Mouse (Mus musculus) heart, embryonic 14.5 days (tissue): ENCODE results near the gene Got2. TPM values are rescaled to one million over a fixed set of nuclear protein-coding genes. Genes with fewer than 3 reads are reported as not detected.

Source experiments
- ATAC-seq: fragments of 200-750 bp; cut with Nextera tagmentation; 2 replicates; pipeline ENCODE4 v1.8.0; 2017; ENCODE audit warnings: low read depth, moderate TSS enrichment; ENCODE audit not compliant: insufficient number of reproducible peaks, insufficient read depth, low FRiP score
- H3K27ac ChIP-seq, 2 experiments: fragments of 200-500 bp in 1 of 2; fragments of 300-500 bp in 1 of 2; sonication (generic) in 1 of 2; replicated peaks in 1 of 2; 2 replicates each; pipeline ENCODE4 v1.5.1; 2012 to 2014; ENCODE audit warnings: low read depth in 2 of 2, low read length in 2 of 2, control low read depth in 1 of 2, mild to moderate bottlenecking in 1 of 2, mixed read lengths in 1 of 2; ENCODE audit not compliant: control insufficient read depth in 1 of 2, insufficient read depth in 1 of 2
- H3K27me3 ChIP-seq: fragments of 300-500 bp; sonication (generic); 2 replicates; pipeline ENCODE4 v1.6.1; 2014; ENCODE audit warnings: mild to moderate bottlenecking, low read length, control low read depth; ENCODE audit not compliant: control insufficient read depth, insufficient read depth
- H3K36me3 ChIP-seq: fragments of 300-500 bp; sonication (generic); 2 replicates; pipeline ENCODE4 v1.6.1; 2014; ENCODE audit warnings: mild to moderate bottlenecking, control low read depth, low read length, mixed read lengths; ENCODE audit not compliant: control insufficient read depth, insufficient read depth
- H3K4me1 ChIP-seq, 2 experiments: fragments of 200-500 bp in 1 of 2; fragments of 300-500 bp in 1 of 2; sonication (generic) in 1 of 2; 2 replicates each; pipeline ENCODE4 v1.6.1; 2012 to 2014; ENCODE audit warnings: low read length in 2 of 2, control low read depth in 1 of 2, mixed read lengths in 1 of 2; ENCODE audit not compliant: control insufficient read depth in 2 of 2, insufficient read depth in 2 of 2
- H3K4me2 ChIP-seq: fragments of 300-500 bp; sonication (generic); 2 replicates; pipeline ENCODE4 v1.6.1; 2014; ENCODE audit warnings: mild to moderate bottlenecking, low read length
- H3K4me3 ChIP-seq, 2 experiments: fragments of 200-500 bp in 1 of 2; fragments of 300-500 bp in 1 of 2; sonication (generic) in 1 of 2; 2 replicates each; pipeline ENCODE4 v1.5.1; 2012 to 2014; ENCODE audit warnings: low read length in 2 of 2, mild to moderate bottlenecking in 2 of 2, control low read depth in 1 of 2, low read depth in 1 of 2, moderate library complexity in 1 of 2; ENCODE audit not compliant: control insufficient read depth in 1 of 2, insufficient read depth in 1 of 2
- H3K9ac ChIP-seq: fragments of 300-500 bp; sonication (generic); 2 replicates; pipeline ENCODE4 v1.6.1; 2014; ENCODE audit warnings: mild to moderate bottlenecking, low read length
- H3K9me3 ChIP-seq: fragments of 300-500 bp; sonication (generic); 2 replicates; pipeline ENCODE4 v1.6.1; 2016; ENCODE audit warnings: low read length, control low read depth; ENCODE audit not compliant: control insufficient read depth
- WGBS: fragments of 180-500 bp; shearing (Covaris S2); extraction: QIAGEN DNeasy Blood & Tissue Kit; methylation state at CpG from one replicate; pipeline ENCODE4 v1.1.7; 2014; 5-methylcytosine and 5-hydroxymethylcytosine counted together
- polyA plus RNA-seq: library from polyadenylated mRNA; unstranded; fragments of >200 nt; fragmentation: Nextera tagmentation; extraction: Ambion mirVana; gene quantifications from 2 replicates; pipeline ENCODE4 v1.2.1, GENCODE M21; 2014

Got2 gene
- polyA plus RNA-seq, 1 experiment from 2014 or later, result 160 TPM

DNA sequence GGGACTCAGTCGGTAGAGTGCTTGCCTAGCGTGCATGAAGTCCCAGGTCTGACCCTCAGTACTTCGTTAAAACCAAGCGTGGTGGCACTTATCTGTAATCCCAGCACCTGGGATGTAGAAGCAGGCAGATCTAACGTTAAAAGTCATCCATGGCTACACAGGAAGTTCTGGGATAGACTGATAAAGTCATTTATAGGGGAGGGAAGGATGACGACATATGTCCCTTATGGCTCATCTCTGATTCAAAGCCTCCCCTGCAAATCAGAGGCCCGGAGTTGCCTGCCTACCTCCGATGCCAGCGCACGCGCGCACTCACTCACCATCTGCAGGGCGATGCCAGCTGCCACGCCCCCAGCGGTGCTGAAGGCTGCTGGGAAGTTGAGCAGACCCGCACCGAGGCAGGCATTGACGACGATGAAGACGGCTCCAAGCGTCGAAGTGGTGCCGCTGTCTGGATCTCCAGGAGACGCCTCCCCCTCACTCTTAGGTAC is 40.2 kb downstream of the Got2 start:
- Histone ChIP-seq H3K9ac (no peak overlapping the region), H3K36me3 (peaks cover 29% of the 10 kb centered on the region), H3K4me2 (no peak overlapping the region), H3K4me1 (peaks cover 12 to 15% of the 10 kb centered on the region in 2 experiments), H3K27ac (no peak overlapping the region), H3K9me3 (no peaks in the 10 kb centered on the region), H3K4me3 (no peak overlapping the region), H3K27me3 (no peaks in the 10 kb centered on the region)
- no peak for ATAC-seq
- 71% methylated on average over 24 of the region's 24 CpGs for WGBS

DNA sequence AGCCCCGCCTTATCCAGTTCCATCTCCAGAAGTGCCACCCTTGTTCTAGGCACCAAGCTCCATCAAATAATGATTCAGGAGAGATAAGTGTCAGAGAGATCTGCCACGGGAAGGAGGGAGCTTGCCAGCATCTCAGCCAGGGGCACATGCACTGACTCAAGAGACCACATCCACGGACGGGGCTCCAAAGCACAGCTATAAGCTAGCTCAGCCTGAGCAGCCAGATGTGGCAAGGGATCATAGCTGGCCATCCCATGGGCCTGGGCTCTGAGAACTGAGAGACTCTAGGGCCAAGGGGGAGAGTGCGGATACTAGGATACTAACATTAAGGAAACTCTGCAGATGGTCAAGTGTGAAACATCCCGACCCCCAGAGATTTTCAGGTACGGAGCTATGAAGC is 43.3 kb downstream of the Got2 start:
- no peak overlapping the region for H3K4me2 ChIP-seq
- no peaks in the 10 kb centered on the region for H3K9me3 ChIP-seq
- peaks cover 6 to 7% of the 10 kb centered on the region in 2 experiments; a peak in 2 of 4 replicates for H3K4me1 ChIP-seq
- H3K4me3 ChIP-seq, result no peak overlapping the region
- ATAC-seq, result no peak
- H3K9ac ChIP-seq, result no peak overlapping the region
- no peaks in the 10 kb centered on the region for H3K27me3 ChIP-seq
- H3K27ac ChIP-seq, result no peak overlapping the region
- WGBS, result 78% methylated on average over 7 of the region's 7 CpGs
- peaks cover 54% of the 10 kb centered on the region for H3K36me3 ChIP-seq

DNA sequence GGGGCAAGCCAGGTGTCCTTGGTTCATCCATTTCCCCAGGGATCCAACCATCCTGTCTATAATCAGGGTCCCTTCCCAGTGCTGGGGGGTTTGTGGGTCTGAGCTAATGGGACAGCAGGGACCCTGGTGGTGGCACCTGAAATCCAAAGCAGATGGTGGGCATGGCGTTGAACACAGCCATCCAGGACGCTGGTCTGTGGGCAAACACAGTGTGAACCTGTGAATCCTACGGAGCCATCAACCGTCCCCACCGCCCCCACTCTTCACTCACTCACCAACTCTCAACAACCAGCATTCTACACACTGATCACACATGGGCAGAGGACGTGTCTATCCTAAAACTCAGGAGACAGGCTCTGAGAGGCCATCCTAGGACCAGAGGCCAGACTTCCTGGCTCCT is 44.4 kb downstream of the Got2 start:
- Histone ChIP-seq H3K4me1 (peaks cover 6 to 7% of the 10 kb centered on the region in 2 experiments; a peak in 2 of 4 replicates), H3K27ac (no peak overlapping the region), H3K36me3 (peaks cover 61% of the 10 kb centered on the region), H3K9ac (no peak overlapping the region), H3K27me3 (no peaks in the 10 kb centered on the region), H3K4me3 (no peak overlapping the region), H3K9me3 (no peaks in the 10 kb centered on the region), H3K4me2 (no peak overlapping the region)
- ATAC-seq, result no peak
- WGBS, result 85% methylated on average over 6 of the region's 6 CpGs

DNA sequence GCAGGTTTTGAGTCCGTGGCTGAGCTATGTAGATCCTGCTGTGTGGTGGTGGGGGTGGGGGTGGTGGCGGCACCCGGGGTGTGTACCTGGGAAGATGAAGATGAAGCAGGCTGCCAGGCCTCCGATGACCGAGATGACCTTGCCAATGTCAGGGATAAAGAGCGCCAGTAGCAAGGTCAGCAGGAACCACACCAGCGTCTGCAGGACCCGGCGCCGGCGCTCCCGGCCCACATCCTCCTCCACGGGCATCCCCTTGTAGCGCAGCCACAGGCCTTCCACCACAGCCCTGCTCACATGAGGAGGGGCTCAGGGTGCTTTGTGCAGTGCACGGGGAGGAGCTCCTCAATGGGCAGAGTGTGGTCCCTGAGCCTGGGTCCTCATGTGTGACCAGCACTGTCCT is 46.9 kb downstream of the Got2 start:
- no peak; the same call in 1 of the 2 replicates for ATAC-seq
- peaks cover 59% of the 10 kb centered on the region for H3K36me3 ChIP-seq

DNA sequence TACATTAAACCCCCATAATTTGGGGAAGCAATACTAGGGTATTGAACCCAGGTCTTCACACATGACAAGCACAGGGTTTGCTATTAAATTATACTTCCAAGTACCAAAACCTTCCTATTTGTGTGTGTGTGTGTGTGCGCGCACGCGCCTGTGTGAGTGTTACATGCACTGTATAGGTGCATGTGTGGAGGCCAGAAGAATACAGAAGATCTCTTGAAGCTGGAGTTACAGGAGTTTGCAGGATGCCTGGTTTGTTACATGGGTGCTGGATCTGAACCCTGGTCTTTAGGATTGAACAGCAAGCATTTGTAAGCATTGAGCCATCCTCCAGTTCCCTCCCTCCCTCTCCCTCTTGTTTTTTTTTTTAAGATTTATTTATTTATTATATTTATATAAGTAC is 49.1 kb downstream of the Got2 start:
- no peaks in the 10 kb centered on the region for H3K27me3 ChIP-seq
- no peak overlapping the region for H3K4me3 ChIP-seq
- whole genome bisulfite sequencing, result over 99% methylated on average over 4 of the region's 4 CpGs
- no peak overlapping the region for H3K4me2 ChIP-seq
- no peak overlapping the region for H3K9ac ChIP-seq
- H3K4me1 ChIP-seq, result no peaks in the 10 kb centered on the region
- H3K27ac ChIP-seq, result no peak overlapping the region
- no peaks in the 10 kb centered on the region for H3K9me3 ChIP-seq
- ATAC-seq, result no peak
- peaks cover 52% of the 10 kb centered on the region for H3K36me3 ChIP-seq

More for the DNA sequence above, 46.9 kb downstream of the Got2 start:
- 87% methylated on average over 15 of the region's 15 CpGs for WGBS
- H3K27me3 ChIP-seq, result no peaks in the 10 kb centered on the region
- H3K4me2 ChIP-seq, result no peak overlapping the region
- no peak overlapping the region for H3K9ac ChIP-seq
- no peaks in the 10 kb centered on the region for H3K9me3 ChIP-seq
- peaks cover 6 to 7% of the 10 kb centered on the region in 2 experiments; a peak in 2 of 4 replicates for H3K4me1 ChIP-seq
- no peak overlapping the region for H3K4me3 ChIP-seq
- H3K27ac ChIP-seq, result no peak overlapping the region

DNA sequence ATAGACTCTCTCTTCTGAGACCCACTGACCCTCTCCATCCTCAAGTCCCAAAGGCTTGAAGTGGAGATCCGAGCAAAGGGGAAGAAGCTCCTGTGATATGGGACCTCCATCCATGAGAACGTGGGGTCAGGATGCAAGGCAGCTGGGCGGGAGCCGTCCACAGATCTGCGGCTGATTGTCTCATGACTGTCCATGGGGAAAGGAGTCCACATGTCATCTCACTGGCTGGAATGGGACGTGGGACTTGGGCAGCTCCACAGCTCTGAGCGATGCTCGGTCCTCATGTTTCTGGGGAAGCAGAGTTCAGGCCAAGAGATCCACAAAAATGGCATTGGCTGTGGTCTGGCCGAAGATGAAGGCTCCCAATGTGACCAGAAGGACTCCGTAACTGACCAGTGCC is 51.1 kb downstream of the Got2 start:
- Histone ChIP-seq H3K27ac (no peak overlapping the region), H3K36me3 (peaks cover 35% of the 10 kb centered on the region), H3K4me2 (no peak overlapping the region), H3K4me1 (peaks cover 5 to 12% of the 10 kb centered on the region in 2 experiments), H3K27me3 (no peaks in the 10 kb centered on the region), H3K9me3 (no peaks in the 10 kb centered on the region), H3K4me3 (no peak overlapping the region), H3K9ac (no peak overlapping the region)
- no peak for ATAC-seq
- 87% methylated on average over 10 of the region's 10 CpGs for WGBS

DNA sequence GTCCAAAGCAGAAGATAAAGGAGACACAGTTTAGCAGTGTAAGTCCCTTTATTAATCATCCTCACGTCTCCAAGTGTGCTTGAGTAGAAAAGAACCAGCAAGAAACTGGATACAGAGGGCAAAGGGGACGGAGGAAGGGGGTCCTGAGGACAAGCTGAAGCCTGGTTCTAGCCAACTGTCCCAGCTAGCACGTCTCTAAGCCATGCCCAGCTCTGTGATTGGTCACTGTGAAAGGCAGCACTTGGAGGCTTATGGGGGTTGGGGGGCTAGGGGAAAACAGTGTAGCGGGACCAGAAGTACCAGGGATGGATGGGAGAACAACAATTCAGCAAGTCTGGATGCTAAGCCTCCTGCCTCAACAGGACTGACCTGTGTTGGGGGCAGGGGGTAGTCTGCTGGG is 52.5 kb downstream of the Got2 start:
- H3K27me3 ChIP-seq, result no peaks in the 10 kb centered on the region
- no peak overlapping the region for H3K4me3 ChIP-seq
- WGBS, result 74% methylated on average over 4 of the region's 4 CpGs
- H3K4me1 ChIP-seq, result peaks cover 5 to 12% of the 10 kb centered on the region in 2 experiments
- no peak overlapping the region for H3K27ac ChIP-seq
- peaks cover 25% of the 10 kb centered on the region for H3K36me3 ChIP-seq
- no peak overlapping the region for H3K9ac ChIP-seq
- H3K4me2 ChIP-seq, result no peak overlapping the region
- H3K9me3 ChIP-seq, result no peaks in the 10 kb centered on the region
- no peak for ATAC-seq

DNA sequence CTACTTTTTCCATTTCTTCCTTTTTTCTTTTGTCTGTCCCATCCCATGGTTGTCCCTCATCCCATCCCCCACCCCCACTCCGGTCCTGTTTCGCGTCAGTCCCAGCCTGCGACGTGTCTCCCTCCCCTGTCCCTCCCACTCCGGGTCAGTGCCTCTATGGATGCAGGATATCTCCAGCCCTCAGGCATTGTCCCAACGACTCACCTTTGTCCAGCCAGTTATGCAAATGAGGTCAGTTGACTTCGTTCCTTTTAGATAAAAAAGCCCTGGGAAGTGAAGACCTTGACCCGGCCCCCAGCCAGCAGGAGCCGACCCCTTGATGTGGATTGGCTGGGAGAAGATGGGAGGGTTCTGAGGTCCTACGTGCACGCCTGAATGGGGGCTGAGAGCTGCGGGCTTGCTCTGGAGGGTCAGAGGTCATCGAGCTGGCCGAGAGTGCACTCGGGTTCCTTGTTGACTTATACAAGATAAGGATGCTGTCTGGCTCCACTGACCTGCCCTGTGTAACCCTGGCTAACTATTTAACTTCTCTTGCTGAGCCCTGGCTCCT is 54.8 kb downstream of the Got2 start:
- H3K36me3 ChIP-seq, result peaks cover 10% of the 10 kb centered on the region; the same call in 1 of the 2 replicates
- ATAC-seq, result peak; percentile 62
- peak overlapping the region; percentile 70 for H3K4me2 ChIP-seq
- peak overlapping the region; percentile 39 to 53 for H3K4me3 ChIP-seq
- H3K9me3 ChIP-seq, result no peaks in the 10 kb centered on the region
- H3K4me1 ChIP-seq, result peaks cover 5 to 12% of the 10 kb centered on the region in 2 experiments
- under 1% methylated on average over 16 of the region's 16 CpGs for WGBS
- no peaks in the 10 kb centered on the region for H3K27me3 ChIP-seq
- no peak overlapping the region; a peak in 1 of 4 replicates for H3K27ac ChIP-seq
- peak overlapping the region; percentile 68 for H3K9ac ChIP-seq
